In genomic region chr1:56670509-56670908, GRCm38 (mm10) we compare ENCODE assay signal across 35 mouse cellular contexts. TPM values are rescaled to one million over a fixed set of nuclear protein-coding genes. Genes with fewer than 3 reads are reported as not detected.
DNase-seq lines count a peak whose midpoint lies in the region; TF ChIP-seq lines count a peak whose summit lies in the region.
"Had no signal": no experiment of that assay in that cellular context is flagged by ENCODE, and none has a peak within 500 bp of the region (broad histone marks: within the 10 kb centered on the region; RNA-seq: fewer than 3 reads in every experiment).

No protein-coding gene starts in this region.

- no peaks in the 10 kb centered on the region for H3K27me3 ChIP-seq in C2C12 (ENCODE audit: control insufficient read depth, insufficient read depth, insufficient read length)
- H3K27me3 ChIP-seq: embryonic facial prominence, embryonic 15.5 days; heart, embryonic 12.5 days; hindbrain, embryonic 15.5 days; limb, embryonic 12.5 days; lung, embryonic 15.5 days; megakaryocyte, embryonic 14.5 days; midbrain, embryonic 12.5 days; neural tube, embryonic 12.5 days; stomach, embryonic 15.5 days had no signal

- no peak overlapping the region for H3K4me3 ChIP-seq in C2C12 (ENCODE audit: insufficient read depth, poor library complexity, severe bottlenecking)
- H3K4me3 ChIP-seq: embryonic facial prominence, embryonic 10.5 days; embryonic facial prominence, embryonic 15.5 days; heart, embryonic 12.5 days; hindbrain, embryonic 15.5 days; limb, embryonic 12.5 days; lung, embryonic 15.5 days; megakaryocyte, embryonic 14.5 days; midbrain, embryonic 12.5 days; myocyte; neural tube, embryonic 12.5 days; stomach, embryonic 15.5 days had no signal

- no peak for TF ChIP-seq CTCF in C2C12 (IDR thresholded peaks at IDR 0.05; ENCODE audit: control insufficient read depth, insufficient read depth, insufficient read length)

- no peak overlapping the region for H3ac ChIP-seq in C2C12 (ENCODE audit: control insufficient read depth, insufficient read length, low read depth)

- no peaks in the 10 kb centered on the region for H3K36me3 ChIP-seq in C2C12 (ENCODE audit: control insufficient read depth, insufficient read depth)
- H3K36me3 ChIP-seq: embryonic facial prominence, embryonic 10.5 days; embryonic facial prominence, embryonic 15.5 days; heart, embryonic 12.5 days; hindbrain, embryonic 15.5 days; limb, embryonic 12.5 days; lung, embryonic 15.5 days; midbrain, embryonic 12.5 days; neural tube, embryonic 12.5 days; stomach, embryonic 15.5 days had no signal

- H3K79me2 ChIP-seq in C2C12 (ENCODE audit: control insufficient read depth, insufficient read depth): no peaks in the 10 kb centered on the region

- no peaks in the 10 kb centered on the region for H3K79me3 ChIP-seq in C2C12 (ENCODE audit: low read depth)

- peak; percentile 7 for DNase-seq in cerebellum, adult 11-12 months
- DNase-seq in cerebellum, postnatal 4 days (ENCODE audit: low spot score in 2 of 2): no peak
- peak; percentile 4 for DNase-seq in cerebellum, adult 8-10 months
- DNase-seq in cerebellum, postnatal 25 days: peak; percentile 52 to 66
- DNase-seq in testis, postnatal 10 days (ENCODE audit: low spot score): no peak
- no peak for DNase-seq in urinary bladder, postnatal 25 days (ENCODE audit: low spot score)
- DNase-seq: adrenal gland, postnatal 10 days; gastrocnemius, postnatal 25 days; heart, adult 18-20 months; heart, postnatal 4 days; kidney, adult 11 months; lung, postnatal 4 days; right cerebral cortex, postnatal 14 days; thymus, postnatal 14 days had no signal

TF ChIP-seq in C2C12, 6 proteins besides CTCF, POLR2A, EP300 and RAD21:
- TF ChIP-seq FOSL1 (IDR thresholded peaks at IDR 0.05; ENCODE audit: insufficient read depth, low read length, poor library complexity, severe bottlenecking) (no peak), MYOG (IDR thresholded peaks at IDR 0.05; ENCODE audit: control insufficient read depth, extremely low read depth, insufficient read length) (no peak), MYOD1 (IDR thresholded peaks at IDR 0.05; ENCODE audit: control insufficient read depth, insufficient read length, low read depth) (peak; percentile 47)

RNA-seq across cellular contexts. Expression of gene Hsfy2, which starts 33.3 kb away (rescaled TPM):
- polyA plus RNA-seq in C2C12 (2012; fragmentation: generic; extraction: Trizol): not detected
- polyA plus RNA-seq: embryonic facial prominence, embryonic 10.5 days; embryonic facial prominence, embryonic 15.5 days; forebrain, embryonic 14.5 days; heart, embryonic 12.5 days; heart, postnatal 0 days; hindbrain, embryonic 15.5 days; inflammation-experienced regulatory T-cells, adult 6 months; kidney, embryonic 14.5 days; limb, embryonic 12.5 days; liver, adult 2 months; liver, embryonic 16.5 days; lung, embryonic 15.5 days; midbrain, embryonic 12.5 days; midbrain, postnatal 0 days; myocyte; neural tube, embryonic 12.5 days; Patski; stomach, embryonic 15.5 days; urinary bladder, adult 2 months had no signal

Comparison
In these comparisons a context has a peak if more than half of its experiments do, and no peak if none do; other contexts are left out.
1. DNase-seq: peak in cerebellum, adult 11-12 months (single experiment), cerebellum, adult 8-10 months (single experiment) and cerebellum, postnatal 25 days (2 of 2); none in cerebellum, postnatal 4 days (0 of 2), testis, postnatal 10 days (single experiment) and urinary bladder, postnatal 25 days (single experiment).